Mouse (Mus musculus): Measurements from ENCODE around the gene Khdc1a. TPM values are rescaled to one million over a fixed set of nuclear protein-coding genes. Genes with fewer than 3 reads are reported as not detected.
"Not testable (repeated sequence)": the region's sequence is repeated elsewhere in the genome, so short reads cannot be mapped to it uniquely, and the experiment has no call there.

The Khdc1a gene
- polyA plus RNA-seq, 1 experiment from 2014 or later = not detected

- Histone ChIP-seq H3K9ac (ENCODE audit: low read length) (no peak overlapping the region), H3K36me3 (ENCODE audit: control insufficient read depth, insufficient read depth, low read length) (no peaks in the 10 kb centered on the region), H3K4me3 (ENCODE audit: low read length) (no peak overlapping the region), H3K27me3 (ENCODE audit: control insufficient read depth, insufficient read depth, low read depth, low read length) (no peaks in the 10 kb centered on the region), H3K4me2 (ENCODE audit: low read depth, low read length) (no peak overlapping the region), H3K9me3 (ENCODE audit: control insufficient read depth, low read length) (no peaks in the 10 kb centered on the region), H3K27ac (ENCODE audit: low read length) (no peak overlapping the region), H3K4me1 (replicated peaks; ENCODE audit: control insufficient read depth, insufficient read depth, low read length) (no peaks in the 10 kb centered on the region)
- 0 out of 2 replicates have a peak, but pooled peaks have one; percentile 41 for ATAC-seq (ENCODE audit: low read depth)
- WGBS = 59% methylated on average over 4 of the region's 4 CpGs
Observed at GRCm38 (mm10) chr1:21344253-21344652, 5.2 kb upstream of the Khdc1a start.

GRCm38 (mm10) chr1:21344752-21345151 lies 4.7 kb upstream of the Khdc1a start:
- not testable (repeated sequence) for H3K4me1 ChIP-seq (replicated peaks; ENCODE audit: control insufficient read depth, insufficient read depth, low read length); H3K27ac ChIP-seq (ENCODE audit: low read length); ATAC-seq (ENCODE audit: low read depth); H3K36me3 ChIP-seq (ENCODE audit: control insufficient read depth, insufficient read depth, low read length); H3K4me2 ChIP-seq (ENCODE audit: low read depth, low read length); H3K9me3 ChIP-seq (ENCODE audit: control insufficient read depth, low read length); H3K27me3 ChIP-seq (ENCODE audit: control insufficient read depth, insufficient read depth, low read depth, low read length); H3K4me3 ChIP-seq (ENCODE audit: low read length); H3K9ac ChIP-seq (ENCODE audit: low read length)
- 65% methylated on average over 7 of the region's 7 CpGs for whole genome bisulfite sequencing

- not testable (repeated sequence) for H3K27ac ChIP-seq (ENCODE audit: low read length); H3K9me3 ChIP-seq (ENCODE audit: control insufficient read depth, low read length); H3K9ac ChIP-seq (ENCODE audit: low read length); H3K4me3 ChIP-seq (ENCODE audit: low read length); H3K36me3 ChIP-seq (ENCODE audit: control insufficient read depth, insufficient read depth, low read length); H3K4me2 ChIP-seq (ENCODE audit: low read depth, low read length); H3K27me3 ChIP-seq (ENCODE audit: control insufficient read depth, insufficient read depth, low read depth, low read length); H3K4me1 ChIP-seq (replicated peaks; ENCODE audit: control insufficient read depth, insufficient read depth, low read length); ATAC-seq (ENCODE audit: low read depth)
- 59% methylated on average over 1 of the region's 1 CpGs for WGBS
Observed at GRCm38 (mm10) chr1:21368031-21368430, 18.6 kb downstream of the Khdc1a start, which contains the start of gene Khdc1c. Gene Khdc1c, plus strand, starts transcription at chr1:21368331.

GRCm38 (mm10) chr1:21383256-21383655 lies 33.8 kb downstream of the Khdc1a start, which contains the start of gene Khdc1b:
Gene Khdc1b, plus strand, starts transcription at chr1:21383556.
- Histone ChIP-seq H3K27ac (ENCODE audit: low read length) (no peak within 1 kb of the TSS), H3K4me1 (replicated peaks; ENCODE audit: control insufficient read depth, insufficient read depth, low read length) (no peaks in the 10 kb centered on the region), H3K9ac (ENCODE audit: low read length) (no peak within 1 kb of the TSS), H3K36me3 (ENCODE audit: control insufficient read depth, insufficient read depth, low read length) (no peaks in the 10 kb centered on the region), H3K4me3 (ENCODE audit: low read length) (no peak within 1 kb of the TSS), H3K4me2 (ENCODE audit: low read depth, low read length) (no peak within 1 kb of the TSS), H3K27me3 (ENCODE audit: control insufficient read depth, insufficient read depth, low read depth, low read length) (no peaks in the 10 kb centered on the region), H3K9me3 (ENCODE audit: control insufficient read depth, low read length) (no peaks in the 10 kb centered on the region)
- ATAC-seq (ENCODE audit: low read depth) = no peak
- WGBS = 83% methylated on average over 1 of the region's 1 CpGs

GRCm38 (mm10) chr1:21391138-21391671 lies 41.8 kb downstream of the Khdc1a start:
- Histone ChIP-seq H3K4me2 (ENCODE audit: low read depth, low read length) (no peak overlapping the region), H3K4me3 (ENCODE audit: low read length) (no peak overlapping the region), H3K36me3 (ENCODE audit: control insufficient read depth, insufficient read depth, low read length) (no peaks in the 10 kb centered on the region), H3K9ac (ENCODE audit: low read length) (no peak overlapping the region), H3K27me3 (ENCODE audit: control insufficient read depth, insufficient read depth, low read depth, low read length) (no peaks in the 10 kb centered on the region), H3K9me3 (ENCODE audit: control insufficient read depth, low read length) (no peaks in the 10 kb centered on the region), H3K4me1 (replicated peaks; ENCODE audit: control insufficient read depth, insufficient read depth, low read length) (no peaks in the 10 kb centered on the region), H3K27ac (ENCODE audit: low read length) (no peak overlapping the region)
- no peak for ATAC-seq (ENCODE audit: low read depth)
- WGBS = 59% methylated on average over 6 of the region's 6 CpGs

Other genes with a start within 250 kb of the Khdc1a start
- 10.3 and 13.3 TPM in 2 replicates for gene Tmem14a, start 131.1 kb upstream of the Khdc1a start, polyA plus RNA-seq (2015; fragmentation: Nextera tagmentation; extraction: Ambion mirVana)
- 2.5 and 3.7 TPM in 2 replicates for gene Gsta3, start 109.1 kb upstream of the Khdc1a start, polyA plus RNA-seq (2015; fragmentation: Nextera tagmentation; extraction: Ambion mirVana)
- not detected in 2 replicates for gene Khdc1c, start 18.7 kb downstream of the Khdc1a start, polyA plus RNA-seq (2015; fragmentation: Nextera tagmentation; extraction: Ambion mirVana)
- 0.09 and 0.13 TPM in 2 replicates for gene Khdc1b, start 33.9 kb downstream of the Khdc1a start, polyA plus RNA-seq (2015; fragmentation: Nextera tagmentation; extraction: Ambion mirVana)

Data from lung, embryonic 16.5 days (tissue).